Mouse (Mus musculus) heart, adult 18-20 months (tissue): Measurements from ENCODE around the gene Smim8. TPM values are rescaled to one million over a fixed set of nuclear protein-coding genes. Genes with fewer than 3 reads are reported as not detected.
"Not testable (repeated sequence)": the region's sequence is repeated elsewhere in the genome, so short reads cannot be mapped to it uniquely, and the experiment has no call there.

ENCODE experiments used
- DNase-seq, 2 experiments: peaks; one replicate each; pipeline ENCODE4 v3.0.0; 2021 to 2022; ENCODE audit warnings: mixed read lengths in 1 of 2
- long read RNA-seq, 2 experiments: library from polyadenylated mRNA; stranded (forward); transcript quantifications; one replicate each; pipeline ENCODE4 v2.0.0; 2021
- total RNA-seq, 2 experiments: library from RNA; stranded (reverse); gene quantifications; 2 replicates each; pipeline ENCODE4 v1.2.3; 2021

Smim8 gene
- 10 to 100 TPM; 62.3 to 65.8 TPM for total RNA-seq
- long read RNA-seq, experiment 1, transcript Smim8-205 (3 exons, 782 nt): minor isoform, 11 of 123 reads
- long read RNA-seq, experiment 1, transcript Smim8-201 (3 exons, 786 nt): major isoform, 47 of 123 reads
- long read RNA-seq, experiment 1, partial matches to known transcripts: 58 of 123 reads
- long read RNA-seq, experiment 1, other reads (novel, unspliced or antisense): 3 of 123 reads
- long read RNA-seq, experiment 2, transcript Smim8-201 (3 exons, 786 nt): major isoform, 36 of 89 reads
- long read RNA-seq, experiment 2, transcript Smim8-205 (3 exons, 782 nt): minor isoform, 7 of 89 reads
- long read RNA-seq, experiment 2, partial matches to known transcripts: 44 of 89 reads
- long read RNA-seq, experiment 2, other reads (novel, unspliced or antisense): 1 of 89 reads

GRCm38 (mm10) chr4:34777677-34778527 is at the start of gene Smim8:
Smim8 (minus strand) TSS chr4:34778423.
- peak; percentile 92 to 96 for DNase-seq

GRCm38 (mm10) chr4:34823901-34824300 is 45.7 kb upstream of the Smim8 start:
- DNase-seq: no peak

- DNase-seq: no peak
These were observed 41.7 kb upstream of the Smim8 start for GRCm38 (mm10) chr4:34819904-34820303.

GRCm38 (mm10) chr4:34801166-34802034 is 23.2 kb upstream of the Smim8 start:
- no peak for DNase-seq

GRCm38 (mm10) chr4:34798005-34798404 is 19.8 kb upstream of the Smim8 start:
- DNase-seq: no peak

GRCm38 (mm10) chr4:34797294-34797983 is 19.2 kb upstream of the Smim8 start:
- DNase-seq: no peak

- no peak for DNase-seq
These were observed 18.1 kb upstream of the Smim8 start for GRCm38 (mm10) chr4:34796294-34796693.

GRCm38 (mm10) chr4:34786476-34786875 is 8.3 kb upstream of the Smim8 start:
- no peak for DNase-seq

GRCm38 (mm10) chr4:34785646-34786045 is 7.4 kb upstream of the Smim8 start:
- DNase-seq: no peak

- DNase-seq: no peak
These were observed 6.6 kb upstream of the Smim8 start for GRCm38 (mm10) chr4:34784865-34785264.

- DNase-seq: no peak
These were observed 4.5 kb upstream of the Smim8 start for GRCm38 (mm10) chr4:34782730-34783129.

GRCm38 (mm10) chr4:34771652-34772371 is 6.4 kb downstream of the Smim8 start:
- no peak for DNase-seq

GRCm38 (mm10) chr4:34756163-34756562 is 22.1 kb downstream of the Smim8 start, which contains the start of gene Gm136:
Gm136 (minus strand) TSS chr4:34756263.
- DNase-seq: no peak

GRCm38 (mm10) chr4:34749236-34749635 is 29.0 kb downstream of the Smim8 start:
- no peak for DNase-seq

GRCm38 (mm10) chr4:34734461-34734860 is 43.8 kb downstream of the Smim8 start:
- DNase-seq: no peak

- DNase-seq: not testable (repeated sequence)
These were observed 44.8 kb downstream of the Smim8 start for GRCm38 (mm10) chr4:34733415-34733814.

GRCm38 (mm10) chr4:34729851-34730341 is 48.3 kb downstream of the Smim8 start, which contains the start of gene Cfap206:
Cfap206 (minus strand) TSS chr4:34730206.
- peak; percentile 59 to 69 for DNase-seq

- DNase-seq: not testable (repeated sequence)
These were observed 52.5 kb downstream of the Smim8 start for GRCm38 (mm10) chr4:34725710-34726109.

GRCm38 (mm10) chr4:34724306-34724705 is 53.9 kb downstream of the Smim8 start:
- DNase-seq: no peak

- DNase-seq: no peak
These were observed 55.0 kb downstream of the Smim8 start for GRCm38 (mm10) chr4:34723186-34723585.
